Mouse (Mus musculus): Measurements from ENCODE around the gene Smagp. TPM values are rescaled to one million over a fixed set of nuclear protein-coding genes. Genes with fewer than 3 reads are reported as not detected.

Smagp gene
- total RNA-seq, 2 experiments from 2014 or later: 2.4 to 2.6 TPM

Small RNAs within 50 kb of the gene (microRNA-seq; reads per million reads assigned to microRNA genes)
- gene Mir6961: not detected

Other genes with a start within 250 kb of the Smagp start
- under 1 TPM in 1 of 2 experiments, not detected in 1; 0.18 TPM for gene Gm5475, start 214.8 kb downstream of the Smagp start, total RNA-seq (2021)
- 10 to 100 TPM; 53.5 to 55.6 TPM for gene Slc11a2, start 211.9 kb downstream of the Smagp start, total RNA-seq (2021)
- 10 to 100 TPM; 77.9 to 78.2 TPM for gene Letmd1, start 167.9 kb downstream of the Smagp start, total RNA-seq (2021)
- gene Csrnp2, start 141.5 kb downstream of the Smagp start, total RNA-seq (2021): 10 to 100 TPM; 41.7 to 43.7 TPM
- 10 to 100 TPM; 31.0 to 31.5 TPM for gene Tfcp2, start 84.9 kb downstream of the Smagp start, total RNA-seq (2021)
- 100 to 1,000 TPM; 102 to 120 TPM for gene Pou6f1, start 37.0 kb downstream of the Smagp start, total RNA-seq (2021)
- 10 to 100 TPM; 75.3 to 76.8 TPM for gene Dazap2, start 21.6 kb downstream of the Smagp start, total RNA-seq (2021)
- gene Bin2, start 32.6 kb upstream of the Smagp start, total RNA-seq (2021): 1 to 10 TPM; 5.1 to 5.6 TPM
- 1 to 10 TPM; 1.6 to 2.2 TPM for gene Cela1, start 51.0 kb upstream of the Smagp start, total RNA-seq (2021)
- gene Galnt6, start 92.4 kb upstream of the Smagp start, total RNA-seq (2021): under 1 TPM; 0.47 to 0.69 TPM
- 10 to 100 TPM; 84.1 to 84.7 TPM for gene Slc4a8, start 124.8 kb upstream of the Smagp start, total RNA-seq (2021)
- 100 to 1,000 TPM; 164 to 171 TPM for gene Scn8a, start 232.9 kb upstream of the Smagp start, total RNA-seq (2021)

Measured in left cerebral cortex, postnatal 10 days (tissue).